Mouse (Mus musculus) heart, embryonic 10.5 days (tissue): Measurements from ENCODE around the gene Dbnl. TPM values are rescaled to one million over a fixed set of nuclear protein-coding genes. Genes with fewer than 3 reads are reported as not detected.

Source experiments
- DNase-seq: peaks from one replicate; pipeline ENCODE4 v3.0.0-alpha.2; 2017; ENCODE audit warnings: low spot score
- H3K27ac ChIP-seq: fragments of 300-500 bp; sonication (generic); 2 replicates; pipeline ENCODE4 v1.5.1; 2016; ENCODE audit warnings: mild to moderate bottlenecking
- H3K27me3 ChIP-seq: fragments of 300-500 bp; sonication (generic); 2 replicates; pipeline ENCODE4 v1.6.1; 2016; ENCODE audit warnings: mild to moderate bottlenecking; ENCODE audit not compliant: poor library complexity, insufficient read depth, severe bottlenecking
- H3K36me3 ChIP-seq: fragments of 300-500 bp; sonication (generic); 2 replicates; pipeline ENCODE4 v1.6.1; 2016; ENCODE audit warnings: mild to moderate bottlenecking, moderate library complexity
- H3K4me1 ChIP-seq: fragments of 300-500 bp; sonication (generic); 2 replicates; pipeline ENCODE4 v1.6.1; 2016; ENCODE audit warnings: mild to moderate bottlenecking
- H3K4me3 ChIP-seq: fragments of 300-500 bp; sonication (generic); 2 replicates; pipeline ENCODE4 v1.5.1; 2016; ENCODE audit warnings: mild to moderate bottlenecking, moderate library complexity
- H3K9me3 ChIP-seq: fragments of 300-500 bp; sonication (generic); 2 replicates; pipeline ENCODE4 v1.6.1; 2016; ENCODE audit warnings: mild to moderate bottlenecking, moderate library complexity
- WGBS: fragments of 180-500 bp; shearing (Covaris S2); methylation state at CpG from one replicate; pipeline ENCODE4 v1.1.7; 2016; 5-methylcytosine and 5-hydroxymethylcytosine counted together
- polyA plus RNA-seq: library from polyadenylated mRNA; unstranded; fragments of >200 nt; fragmentation: Nextera tagmentation; extraction: Ambion mirVana; gene quantifications from 2 replicates; pipeline ENCODE4 v1.2.1, GENCODE M21; 2016

The Dbnl gene
- polyA plus RNA-seq, 1 experiment from 2014 or later: 114 TPM

DNA sequence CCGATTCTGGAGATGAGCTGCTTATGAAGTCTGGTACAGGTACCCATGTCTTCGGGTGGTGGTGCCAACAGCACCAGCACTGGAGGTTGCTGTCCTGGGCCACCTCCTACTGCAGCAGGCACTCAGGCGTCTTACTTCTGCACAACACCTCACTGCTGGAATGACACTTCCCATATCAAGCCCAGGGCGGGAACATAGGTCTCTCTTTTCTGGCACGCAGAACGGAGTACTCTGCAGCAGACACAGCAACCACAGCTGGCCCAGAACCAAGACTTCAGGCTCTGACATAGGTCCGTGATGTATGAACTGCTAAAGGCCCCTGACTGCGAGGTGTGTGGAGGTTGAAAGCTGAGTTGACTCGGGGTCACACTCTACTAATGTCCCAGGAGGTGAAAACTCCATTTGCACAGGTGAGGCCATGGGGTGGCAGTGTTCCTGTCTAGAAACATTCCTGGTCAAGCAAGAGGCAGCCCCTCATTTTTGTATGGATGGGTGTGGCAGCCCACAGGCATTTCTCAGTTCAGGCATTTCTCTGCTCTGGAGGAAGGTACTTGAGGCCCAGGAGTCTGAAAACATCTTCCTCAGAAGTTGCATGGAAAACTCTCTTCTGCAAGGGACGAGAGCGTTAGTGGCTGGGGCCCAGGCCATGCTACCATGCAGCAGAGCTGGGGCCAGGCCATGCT lies 40.4 kb downstream of the Dbnl start:
- Histone ChIP-seq H3K36me3 (peaks cover 57% of the 10 kb centered on the region), H3K27ac (no peak overlapping the region), H3K27me3 (no peaks in the 10 kb centered on the region), H3K4me3 (no peak overlapping the region), H3K4me1 (peaks cover 16% of the 10 kb centered on the region), H3K9me3 (no peaks in the 10 kb centered on the region)
- WGBS: 84% methylated on average over 11 of the region's 11 CpGs
- DNase-seq: no peak

DNA sequence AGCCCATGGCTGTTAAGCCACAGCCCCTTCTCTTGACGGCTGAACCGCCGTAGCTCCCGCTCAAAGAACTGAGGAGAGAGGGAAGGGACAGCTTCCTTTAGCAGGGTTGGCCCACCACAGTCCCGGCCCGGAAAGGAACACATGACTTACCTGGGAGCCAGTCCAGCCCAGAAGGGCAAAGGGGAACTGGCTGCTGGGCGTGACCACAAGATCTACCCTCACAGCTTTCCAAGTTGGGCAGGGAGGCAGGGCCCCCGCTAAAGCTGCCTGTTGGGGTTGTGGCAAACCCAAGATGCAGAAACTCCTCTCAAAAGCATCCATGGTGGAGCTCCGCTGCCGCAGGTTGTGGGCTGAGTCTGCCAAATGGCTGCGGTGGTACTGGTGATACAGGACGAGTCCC lies 41.0 kb downstream of the Dbnl start:
- WGBS: 92% methylated on average over 12 of the region's 12 CpGs
- Histone ChIP-seq H3K27ac (no peak overlapping the region), H3K4me1 (peaks cover 16% of the 10 kb centered on the region), H3K27me3 (no peaks in the 10 kb centered on the region), H3K36me3 (peaks cover 64% of the 10 kb centered on the region), H3K9me3 (no peaks in the 10 kb centered on the region), H3K4me3 (no peak overlapping the region)
- no peak for DNase-seq

DNA sequence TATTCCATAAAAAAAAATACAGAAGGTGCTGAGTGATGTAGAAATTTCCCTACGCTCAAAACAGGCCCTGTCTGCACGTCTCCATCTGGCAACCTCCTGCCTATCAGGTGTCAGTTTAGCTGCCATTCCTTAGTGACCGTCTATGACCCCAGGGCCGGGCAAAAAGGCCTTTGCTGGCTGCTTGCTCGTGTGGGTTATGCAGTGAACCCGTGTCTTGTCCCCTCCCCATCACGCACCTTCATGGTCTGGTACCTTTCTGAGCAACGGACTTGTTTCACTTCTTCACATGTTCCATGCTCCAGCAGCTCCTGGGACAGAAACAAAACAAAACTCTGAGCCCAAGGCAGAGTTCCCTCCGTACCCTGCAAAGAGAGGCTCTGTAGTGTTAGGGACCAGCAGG lies 46.2 kb downstream of the Dbnl start:
- Histone ChIP-seq H3K36me3 (peaks cover 59% of the 10 kb centered on the region), H3K4me3 (no peak overlapping the region), H3K27me3 (no peaks in the 10 kb centered on the region), H3K9me3 (no peaks in the 10 kb centered on the region), H3K4me1 (peaks cover 27% of the 10 kb centered on the region), H3K27ac (no peak overlapping the region)
- WGBS: 76% methylated on average over 9 of the region's 9 CpGs
- DNase-seq: peak; percentile 70

DNA sequence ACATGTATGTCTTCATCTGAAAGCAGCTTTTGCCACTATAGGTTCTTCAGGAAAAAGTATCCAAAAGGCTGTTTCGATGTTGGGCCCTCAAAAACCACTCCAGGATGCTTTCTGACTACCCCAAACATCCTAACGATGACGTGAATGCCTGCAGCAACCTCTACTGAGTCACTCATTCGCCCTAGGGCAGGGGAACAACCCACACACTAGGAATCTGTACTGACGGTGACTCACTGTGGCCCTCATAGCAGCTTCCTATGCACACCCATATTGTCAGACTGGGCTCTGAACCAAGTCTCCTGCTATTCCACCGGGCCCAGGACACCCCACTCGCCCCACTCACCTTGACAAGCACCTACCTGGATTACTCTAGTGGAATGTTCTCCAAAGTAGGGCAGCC lies 46.8 kb downstream of the Dbnl start:
- H3K9me3 ChIP-seq: no peaks in the 10 kb centered on the region
- H3K27ac ChIP-seq: no peak overlapping the region
- no peak overlapping the region for H3K4me3 ChIP-seq
- H3K4me1 ChIP-seq: peaks cover 24% of the 10 kb centered on the region
- H3K36me3 ChIP-seq: peaks cover 53% of the 10 kb centered on the region
- H3K27me3 ChIP-seq: no peaks in the 10 kb centered on the region
- 90% methylated on average over 7 of the region's 7 CpGs for WGBS
- peak; percentile 67 for DNase-seq

DNA sequence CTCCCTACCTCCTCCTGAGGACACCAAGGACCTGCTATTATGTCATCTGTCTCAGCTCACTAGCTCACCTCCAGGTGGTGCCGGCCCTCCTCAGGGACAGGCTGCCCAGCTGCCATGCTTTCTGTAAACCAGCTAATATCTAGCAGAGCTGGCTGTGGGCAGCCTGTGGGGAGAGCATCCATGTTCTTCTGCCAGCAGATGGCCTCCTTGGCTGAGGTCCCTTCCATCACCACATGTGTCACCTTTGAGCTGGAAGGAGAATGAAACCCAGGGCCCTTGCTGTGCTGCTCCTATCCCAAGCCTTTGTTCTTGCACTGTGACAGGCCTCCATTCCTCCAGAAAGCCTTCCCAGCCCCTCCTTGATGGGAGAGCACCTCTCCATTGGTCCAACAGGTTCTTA lies 47.8 kb downstream of the Dbnl start:
- Histone ChIP-seq H3K27ac (no peak overlapping the region), H3K9me3 (no peaks in the 10 kb centered on the region), H3K36me3 (peaks cover 45% of the 10 kb centered on the region), H3K4me1 (peaks cover 19% of the 10 kb centered on the region), H3K4me3 (0 out of 2 replicates have a peak overlapping the region, but pooled peaks have one; percentile 5), H3K27me3 (no peaks in the 10 kb centered on the region)
- 48% methylated on average over 1 of the region's 1 CpGs for WGBS
- DNase-seq: no peak

DNA sequence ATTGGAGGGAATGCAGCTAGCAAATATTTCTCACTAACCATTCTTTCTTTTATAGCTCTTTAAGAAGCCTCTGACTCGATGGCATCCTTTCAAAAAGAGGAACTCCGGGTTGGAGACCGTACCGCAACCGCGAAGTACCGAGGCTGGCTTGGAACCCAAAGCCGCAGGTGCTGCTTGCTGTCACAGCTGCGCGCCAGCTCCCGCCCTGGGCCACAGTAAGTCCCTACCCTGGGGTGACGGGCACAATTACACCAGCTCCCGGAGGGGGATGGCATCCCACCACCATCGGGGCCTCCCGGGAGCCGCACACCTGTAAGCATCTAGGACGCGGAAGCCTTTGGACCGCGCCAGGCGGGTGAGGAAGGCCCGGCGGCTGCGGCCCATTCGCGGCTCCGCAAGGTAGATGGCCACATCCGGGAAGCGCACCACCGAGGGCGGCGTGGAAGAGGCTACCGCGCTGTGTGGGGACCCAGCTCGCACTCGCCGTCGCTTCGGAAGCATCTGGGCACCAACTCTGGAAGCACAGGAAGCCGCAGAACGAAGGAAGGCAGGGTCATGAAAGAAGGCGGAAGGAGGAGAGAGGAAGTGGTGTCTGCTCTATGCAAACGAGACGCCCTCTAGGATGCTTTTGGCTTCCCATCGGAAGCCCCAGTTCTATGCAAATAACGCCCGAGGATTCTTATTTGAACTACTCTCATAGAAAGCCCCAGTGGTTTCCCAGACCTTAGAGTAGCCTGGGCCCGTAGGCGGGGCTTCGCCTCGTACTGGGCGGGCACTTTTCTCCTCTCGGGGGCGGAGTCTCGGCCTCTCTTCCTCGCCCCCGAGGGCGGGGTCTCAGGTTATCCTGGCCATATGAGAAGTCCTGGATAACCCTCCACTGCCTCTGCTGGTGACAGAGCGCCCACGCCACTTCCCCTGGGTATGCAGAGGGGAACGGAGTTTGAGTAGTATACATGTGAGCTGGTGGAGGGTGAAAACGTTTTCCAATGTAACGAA lies 49.3 kb downstream of the Dbnl start, which contains the start of gene Polm:
TSS of gene Polm (minus strand) at position 766 of the 996 bp plus-strand sequence.
- peak within 1 kb of the TSS; percentile 93 for H3K27ac ChIP-seq
- WGBS: under 1% methylated on average over 63 of the region's 63 CpGs
- H3K4me1 ChIP-seq: peaks cover 14% of the 10 kb centered on the region
- H3K4me3 ChIP-seq: peak within 1 kb of the TSS; percentile 80
- peak; percentile 97 for DNase-seq
- no peaks in the 10 kb centered on the region for H3K9me3 ChIP-seq
- peaks cover 31% of the 10 kb centered on the region for H3K36me3 ChIP-seq
- H3K27me3 ChIP-seq: no peaks in the 10 kb centered on the region

DNA sequence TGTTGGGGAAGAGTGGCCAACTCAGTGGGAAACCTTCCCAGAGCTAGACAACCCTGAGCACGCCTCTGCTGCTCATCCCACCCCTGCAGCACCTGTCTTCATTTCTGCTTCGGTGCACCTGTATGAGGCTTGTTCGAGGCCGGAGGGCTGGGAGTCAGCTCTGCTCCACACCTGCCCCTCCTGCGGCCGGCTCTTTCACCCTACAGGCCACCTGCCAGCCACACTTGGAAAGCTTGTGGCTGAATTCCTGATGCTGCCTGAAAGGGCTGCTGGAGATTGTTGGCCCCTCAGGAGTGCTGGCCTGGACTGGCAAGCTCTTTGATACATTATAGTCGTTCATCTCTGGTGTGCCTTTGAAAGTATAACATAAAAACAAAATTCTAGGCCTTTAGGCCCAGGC lies 52.1 kb downstream of the Dbnl start:
- Histone ChIP-seq H3K36me3 (peaks cover 4% of the 10 kb centered on the region), H3K27ac (no peak overlapping the region), H3K27me3 (no peaks in the 10 kb centered on the region), H3K4me1 (peaks cover 14% of the 10 kb centered on the region), H3K4me3 (no peak overlapping the region), H3K9me3 (no peaks in the 10 kb centered on the region)
- DNase-seq: no peak
- WGBS: 82% methylated on average over 7 of the region's 7 CpGs

DNA sequence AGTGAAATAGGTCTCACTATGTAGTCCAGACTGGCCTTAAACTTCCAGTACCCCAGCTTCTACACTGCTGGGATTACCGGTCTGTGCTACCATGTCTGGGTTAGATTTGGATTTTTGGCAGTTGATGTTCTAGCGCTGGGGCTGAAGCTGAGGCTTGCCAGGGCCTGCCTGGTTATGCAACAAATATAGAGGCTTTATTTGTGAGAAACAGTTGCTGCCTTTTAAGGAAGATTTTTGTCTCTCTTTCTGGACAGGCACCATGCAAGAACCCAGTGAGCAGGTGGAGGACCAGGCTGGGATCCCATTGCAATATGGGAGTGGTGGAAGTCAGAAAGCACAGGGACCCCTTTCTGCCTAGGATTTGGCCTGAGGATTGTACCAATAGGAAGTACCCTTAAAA lies 53.5 kb downstream of the Dbnl start:
- Histone ChIP-seq H3K9me3 (no peaks in the 10 kb centered on the region), H3K4me3 (no peak overlapping the region), H3K4me1 (peaks cover 6% of the 10 kb centered on the region), H3K36me3 (no peaks in the 10 kb centered on the region), H3K27ac (no peak overlapping the region), H3K27me3 (no peaks in the 10 kb centered on the region)
- WGBS: 95% methylated on average over 2 of the region's 2 CpGs
- DNase-seq: no peak

DNA sequence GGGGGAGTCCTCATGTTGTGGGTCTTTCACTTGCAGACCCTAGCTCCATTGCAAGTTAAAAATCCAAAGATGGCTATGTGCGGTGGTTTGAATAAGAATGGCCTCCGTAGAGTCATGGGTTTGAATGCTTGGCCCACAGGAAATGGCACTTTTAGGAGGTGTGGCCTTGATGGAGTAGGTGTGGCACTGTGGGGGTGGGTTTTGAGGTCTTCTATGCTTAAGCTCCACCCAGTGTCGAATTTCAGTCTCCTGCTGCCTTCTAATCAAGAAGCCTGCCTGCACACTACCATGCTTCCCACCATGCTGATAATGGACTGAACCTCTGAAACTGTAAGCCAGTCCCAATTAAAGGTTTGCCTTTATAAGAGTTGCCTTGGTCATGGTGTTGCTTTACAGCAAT lies 54.8 kb downstream of the Dbnl start:
- WGBS: 78% methylated on average over 3 of the region's 3 CpGs
- H3K4me3 ChIP-seq: no peak overlapping the region
- no peak for DNase-seq
- H3K27ac ChIP-seq: no peak overlapping the region
- H3K27me3 ChIP-seq: no peaks in the 10 kb centered on the region
- no peaks in the 10 kb centered on the region for H3K4me1 ChIP-seq
- H3K9me3 ChIP-seq: no peaks in the 10 kb centered on the region
- no peaks in the 10 kb centered on the region for H3K36me3 ChIP-seq

DNA sequence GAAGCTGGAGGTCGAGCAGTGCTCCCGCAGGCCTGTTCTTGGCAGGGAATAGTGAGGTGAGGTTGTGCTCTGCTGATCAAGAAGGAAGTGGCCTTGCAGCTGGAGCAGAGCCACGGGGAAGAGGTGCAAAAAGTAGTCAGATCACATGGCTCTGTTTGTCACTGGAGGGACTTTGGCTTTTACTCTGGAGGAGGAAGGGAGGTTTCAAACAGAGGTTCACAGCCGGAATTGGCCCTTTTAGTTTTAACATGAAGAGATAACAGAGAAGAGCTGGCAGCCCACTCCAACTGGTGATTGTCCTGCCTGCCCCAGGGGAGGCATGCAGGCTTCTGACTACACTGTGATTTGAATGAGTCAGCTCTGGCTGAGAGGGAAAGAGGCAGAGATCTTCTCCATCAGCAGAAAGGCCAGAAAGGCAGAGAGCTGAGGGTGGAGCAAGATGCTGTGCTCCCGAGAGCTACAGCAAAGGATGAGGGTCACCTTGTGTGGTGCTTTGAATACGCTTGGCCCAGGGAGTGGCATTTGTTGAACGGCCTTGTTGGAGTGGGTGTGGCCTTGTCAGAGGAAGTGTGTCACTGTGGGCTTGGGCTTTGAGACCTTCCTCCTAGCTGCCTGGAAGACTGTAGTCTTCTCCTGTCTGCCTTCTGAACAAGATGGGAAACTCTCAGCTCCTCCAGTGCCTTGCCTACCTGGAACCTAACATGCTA lies 58.5 kb downstream of the Dbnl start:
- H3K27me3 ChIP-seq: no peaks in the 10 kb centered on the region
- H3K4me1 ChIP-seq: peaks cover 28% of the 10 kb centered on the region
- H3K36me3 ChIP-seq: no peaks in the 10 kb centered on the region
- H3K4me3 ChIP-seq: 0 out of 2 replicates have a peak overlapping the region, but pooled peaks have one; percentile 6
- 49% methylated on average over 7 of the region's 7 CpGs for WGBS
- no peak overlapping the region for H3K27ac ChIP-seq
- H3K9me3 ChIP-seq: no peaks in the 10 kb centered on the region
- DNase-seq: no peak

DNA sequence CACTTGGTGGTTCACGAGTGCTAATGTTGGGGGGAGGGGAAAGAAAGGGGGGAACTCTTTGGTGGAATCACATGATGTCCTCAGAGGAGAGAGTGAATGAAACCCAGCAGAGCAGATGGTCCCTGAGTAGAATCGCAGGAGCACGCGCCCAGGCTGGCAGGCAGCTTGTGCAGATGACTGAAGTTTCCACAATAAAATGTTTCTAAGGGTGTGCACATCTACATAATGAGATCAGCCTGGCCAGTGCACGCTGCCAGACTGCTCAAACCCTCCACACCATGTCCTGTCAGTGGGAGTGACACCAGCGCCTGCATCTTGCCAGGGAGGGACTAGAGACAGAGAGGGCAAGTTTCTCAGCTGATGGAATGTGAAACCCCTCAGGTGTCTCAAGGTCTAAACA lies 60.5 kb downstream of the Dbnl start:
- no peaks in the 10 kb centered on the region for H3K9me3 ChIP-seq
- H3K27ac ChIP-seq: no peak overlapping the region
- H3K36me3 ChIP-seq: no peaks in the 10 kb centered on the region
- H3K27me3 ChIP-seq: no peaks in the 10 kb centered on the region
- no peak for DNase-seq
- H3K4me3 ChIP-seq: no peak overlapping the region
- 68% methylated on average over 6 of the region's 6 CpGs for WGBS
- peaks cover 35% of the 10 kb centered on the region for H3K4me1 ChIP-seq

DNA sequence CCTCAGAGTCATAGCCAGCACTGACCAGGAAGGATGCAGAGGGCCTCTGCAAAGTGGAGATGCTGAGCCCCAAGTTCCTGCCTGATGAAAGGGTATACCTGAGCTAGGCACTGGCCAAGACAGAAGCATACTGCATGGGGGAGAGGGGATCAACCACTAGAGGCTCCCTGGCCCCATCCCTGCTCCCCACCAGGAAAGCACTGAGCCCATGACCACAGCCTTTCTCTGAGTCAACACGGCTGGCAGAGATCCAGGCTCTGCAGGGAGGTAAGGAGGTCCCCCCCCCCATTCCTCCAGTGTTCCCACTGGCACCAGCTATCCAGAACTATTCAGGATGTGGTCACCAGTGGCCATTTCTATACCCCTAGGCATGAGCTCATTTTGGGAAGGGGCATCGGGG lies 61.0 kb downstream of the Dbnl start:
- Histone ChIP-seq H3K27ac (0 out of 2 replicates have a peak overlapping the region, but pooled peaks have one; percentile 47), H3K4me3 (no peak overlapping the region), H3K9me3 (no peaks in the 10 kb centered on the region), H3K36me3 (no peaks in the 10 kb centered on the region), H3K27me3 (no peaks in the 10 kb centered on the region), H3K4me1 (peaks cover 35% of the 10 kb centered on the region)
- no peak for DNase-seq
- 67% methylated on average over 2 of the region's 2 CpGs for WGBS
